Mouse (Mus musculus): ENCODE results near the gene Tfb1m. TPM values are rescaled to one million over a fixed set of nuclear protein-coding genes. Genes with fewer than 3 reads are reported as not detected.

Gene Tfb1m
- total RNA-seq, 2 experiments from 2014 or later: 6.2 to 6.5 TPM

GRCm38 (mm10) chr17:3481576-3482575 is 75.7 kb downstream of the Tfb1m start:
- intact Hi-C loops (cut with DNase I): no loop called here
- peak in 1 of 2 experiments; percentile 84 for DNase-seq (ENCODE audit: low spot score in 2 of 2)

GRCm38 (mm10) chr17:3476546-3476945 is 81.0 kb downstream of the Tfb1m start:
- no peak for DNase-seq (ENCODE audit: low spot score in 2 of 2)
- intact Hi-C loops (cut with DNase I): no loop called here

GRCm38 (mm10) chr17:3472018-3472417 is 85.6 kb downstream of the Tfb1m start:
- peak; percentile 59 to 76 for DNase-seq (ENCODE audit: low spot score in 2 of 2)
- intact Hi-C loops (cut with DNase I): no loop called here

Other genes starting within 250 kb of the Tfb1m start
- 10 to 100 TPM; 83.6 to 93.5 TPM for gene Tiam2, start 231.2 kb downstream of the Tfb1m start, total RNA-seq (2021)
- under 1 TPM in 1 of 2 experiments, not detected in 1; 0.80 TPM for gene Cldn20, start 25.2 kb downstream of the Tfb1m start, total RNA-seq (2021)
- not detected for gene Nox3, start 138.5 kb upstream of the Tfb1m start, total RNA-seq (2021)